Mouse (Mus musculus) G1E (cell line): Measurements from ENCODE around the gene Adamts2. TPM values are rescaled to one million over a fixed set of nuclear protein-coding genes. Genes with fewer than 3 reads are reported as not detected.

Experiments used
- ATAC-seq: 2 replicates; pipeline ENCODE4 v1.8.0; 2016; ENCODE audit warnings: mild to moderate bottlenecking; ENCODE audit not compliant: insufficient number of reproducible peaks, poor library complexity, low FRiP score, severe bottlenecking; ENCODE audit errors: extremely low read depth
- DNase-seq: peaks from one replicate; pipeline ENCODE4 v3.0.0; 2012; ENCODE audit warnings: low spot score
- H3K27me3 ChIP-seq: 2 replicates; pipeline ENCODE4 v1.6.1; 2012; ENCODE audit warnings: mild to moderate bottlenecking, low read length, inconsistent platforms; ENCODE audit not compliant: insufficient read depth
- H3K36me3 ChIP-seq: replicated peaks from 2 replicates; pipeline ENCODE3; 2012; ENCODE audit warnings: mild to moderate bottlenecking, inconsistent platforms
- H3K4me1 ChIP-seq: 2 replicates; pipeline ENCODE4 v1.6.1; 2012; ENCODE audit warnings: low read depth, low read length, inconsistent platforms, mixed read lengths; ENCODE audit not compliant: insufficient read depth
- H3K4me3 ChIP-seq: 2 replicates; pipeline ENCODE4 v1.5.1; 2012; ENCODE audit warnings: low read depth, mild to moderate bottlenecking, inconsistent platforms, low read length, moderate library complexity, mixed read lengths
- H3K9me3 ChIP-seq: replicated peaks from 2 replicates; pipeline ENCODE4 v1.6.1; 2012; ENCODE audit warnings: inconsistent platforms
- CTCF ChIP-seq: IDR thresholded peaks from 2 replicates; pipeline ENCODE4 v1.5.1; 2012; ENCODE audit warnings: low read depth, low read length, inconsistent platforms, mixed read lengths
- GATA1 ChIP-seq: IDR thresholded peaks from 2 replicates; pipeline ENCODE4 v1.6.1; 2012; ENCODE audit warnings: borderline replicate concordance, low read length, inconsistent platforms, mixed read lengths
- GATA2 ChIP-seq: IDR thresholded peaks from 2 replicates; pipeline ENCODE4 v1.6.1; 2012; ENCODE audit warnings: low read depth, low read length, inconsistent platforms, borderline replicate concordance
- POLR2AphosphoS5 ChIP-seq: IDR thresholded peaks from 2 replicates; pipeline ENCODE4 v1.6.1; 2012; ENCODE audit warnings: low read depth, low read length, inconsistent platforms; ENCODE audit not compliant: insufficient replicate concordance
- TAL1 ChIP-seq: conservative IDR thresholded peaks from 2 replicates; pipeline ENCODE4 v1.6.1; 2012; ENCODE audit warnings: low read depth, low read length, inconsistent platforms, mixed read lengths
- polyA plus RNA-seq: library from polyadenylated mRNA; stranded (reverse); fragments of >175 nt; gene quantifications from 2 replicates; pipeline ENCODE4 v1.2.3, GENCODE M21; 2012
- total RNA-seq, 2 experiments: library from RNA; stranded (forward) in 1 of 2; stranded (reverse) in 1 of 2; fragments of 200-1000 nt in 1 of 2; fragments of >200 nt in 1 of 2; fragmentation: Nextera tagmentation in 1 of 2; gene quantifications; 2 replicates each; pipeline ENCODE4 v1.2.3; 2014 to 2017

The Adamts2 gene
- total and polyA plus RNA-seq, 3 experiments = 0.05 TPM; not detected in 2

DNA sequence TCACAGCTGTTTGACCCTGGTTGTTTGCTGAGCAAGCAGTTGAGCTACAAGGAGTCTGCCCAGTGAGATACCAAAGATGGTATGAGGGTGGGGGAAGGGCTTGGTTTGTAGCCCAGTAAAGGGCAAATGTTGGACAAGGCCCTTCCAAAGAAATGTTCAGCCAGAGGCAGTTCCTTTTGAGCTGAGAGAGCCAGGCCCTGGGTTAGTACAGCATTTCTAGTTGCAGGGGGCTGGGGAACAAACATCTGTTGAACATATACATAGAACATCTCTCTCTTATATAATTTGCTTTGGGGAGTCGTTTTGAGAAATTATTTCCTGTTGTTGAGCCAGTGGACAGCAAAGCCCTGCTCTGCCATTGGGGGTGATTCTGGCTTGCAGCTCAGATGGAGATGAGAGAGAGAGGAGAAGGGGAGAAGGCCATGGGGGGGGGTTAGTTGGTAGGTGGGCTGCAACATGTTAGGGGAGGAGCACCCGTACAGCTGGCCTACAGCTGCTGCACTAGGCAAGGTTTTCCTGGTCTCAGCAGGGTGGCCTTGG, 33.2 kb downstream of the Adamts2 start:
- no peak for TF ChIP-seq GATA1
- TF ChIP-seq TAL1 = no peak
- no peak for TF ChIP-seq GATA2
- no peak for TF ChIP-seq CTCF
- no peak for TF ChIP-seq POLR2AphosphoS5
- Histone ChIP-seq H3K27me3 (no peaks in the 10 kb centered on the region; the same call in 1 of the 2 replicates), H3K36me3 (no peaks in the 10 kb centered on the region), H3K4me1 (no peaks in the 10 kb centered on the region), H3K4me3 (no peak overlapping the region), H3K9me3 (peaks cover 49% of the 10 kb centered on the region)
- DNase-seq (no peak), ATAC-seq (no peak)

DNA sequence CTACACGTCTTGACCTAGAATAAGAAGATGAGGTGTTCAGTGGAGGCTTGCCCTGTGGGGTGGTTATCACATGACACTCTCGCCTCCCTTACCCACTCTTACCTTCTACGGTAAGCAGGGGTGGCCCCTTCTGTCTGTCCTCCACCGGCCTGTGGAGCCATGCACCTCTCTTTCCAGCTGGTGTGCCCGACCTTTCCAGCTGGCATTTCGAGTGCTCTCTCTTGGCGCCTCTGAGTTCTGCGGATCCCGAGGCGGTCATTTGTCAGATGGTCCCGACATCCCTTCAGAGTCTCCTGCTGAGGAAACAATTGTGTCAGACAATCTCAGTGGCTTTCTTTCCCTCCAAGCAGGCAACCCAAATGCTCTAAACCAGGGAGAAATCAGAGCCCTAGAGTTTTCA, 35.1 kb downstream of the Adamts2 start:
- Histone ChIP-seq H3K9me3 (peaks cover 34% of the 10 kb centered on the region), H3K4me1 (no peaks in the 10 kb centered on the region), H3K4me3 (no peak overlapping the region), H3K36me3 (no peaks in the 10 kb centered on the region), H3K27me3 (no peaks in the 10 kb centered on the region; the same call in 1 of the 2 replicates)
- no peak for ATAC-seq
- DNase-seq = no peak
- no peak for TF ChIP-seq GATA1
- no peak for TF ChIP-seq TAL1
- no peak for TF ChIP-seq POLR2AphosphoS5
- TF ChIP-seq CTCF = no peak
- TF ChIP-seq GATA2 = no peak

GRCm38 (mm10) chr11:50638197-50638867, 36.4 kb downstream of the Adamts2 start:
- Histone ChIP-seq H3K27me3 (no peaks in the 10 kb centered on the region; the same call in 1 of the 2 replicates), H3K36me3 (no peaks in the 10 kb centered on the region), H3K4me3 (no peak overlapping the region), H3K4me1 (no peaks in the 10 kb centered on the region), H3K9me3 (peaks cover 24% of the 10 kb centered on the region)
- no peak for TF ChIP-seq GATA2
- no peak for TF ChIP-seq CTCF
- no peak for TF ChIP-seq GATA1
- no peak for TF ChIP-seq POLR2AphosphoS5
- TF ChIP-seq TAL1 = no peak
- no peak for ATAC-seq
- DNase-seq = no peak

GRCm38 (mm10) chr11:50638868-50639220, 37.0 kb downstream of the Adamts2 start:
- Histone ChIP-seq H3K4me3 (no peak overlapping the region), H3K9me3 (peaks cover 24% of the 10 kb centered on the region), H3K36me3 (no peaks in the 10 kb centered on the region), H3K27me3 (no peaks in the 10 kb centered on the region; the same call in 1 of the 2 replicates), H3K4me1 (no peaks in the 10 kb centered on the region)
- ATAC-seq (no peak), DNase-seq (no peak)
- no peak for TF ChIP-seq GATA1
- TF ChIP-seq GATA2 = no peak

DNA sequence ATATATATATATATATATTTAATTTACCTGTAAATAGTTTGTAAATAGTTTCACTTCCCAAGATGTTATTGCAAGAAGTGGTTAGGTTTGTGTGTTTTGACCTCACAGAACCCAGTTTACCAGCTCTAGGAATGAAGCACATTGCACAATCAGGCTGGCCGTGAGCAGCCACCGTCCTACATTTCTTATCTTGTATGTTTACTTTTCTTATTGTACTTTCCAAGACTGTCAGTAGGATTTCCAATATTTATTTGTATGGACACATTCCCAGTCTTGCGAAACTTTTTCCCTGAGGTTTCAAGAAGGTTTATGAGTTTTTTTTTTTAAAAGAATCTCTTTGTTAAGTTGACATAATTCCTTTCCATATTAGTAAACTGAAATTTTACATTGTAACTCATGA, 40.7 kb downstream of the Adamts2 start:
- peaks cover 23% of the 10 kb centered on the region for H3K9me3 ChIP-seq
- H3K27me3 ChIP-seq = no peaks in the 10 kb centered on the region; the same call in 1 of the 2 replicates
- ATAC-seq (no peak), DNase-seq (no peak)
- no peaks in the 10 kb centered on the region for H3K36me3 ChIP-seq
- TF ChIP-seq TAL1 = no peak
- TF ChIP-seq GATA1 = no peak
- no peak for TF ChIP-seq GATA2
- TF ChIP-seq POLR2AphosphoS5 = no peak
- TF ChIP-seq CTCF = no peak
- H3K4me3 ChIP-seq = no peak overlapping the region
- no peaks in the 10 kb centered on the region for H3K4me1 ChIP-seq

- ATAC-seq = no peak
- H3K27me3 ChIP-seq = no peaks in the 10 kb centered on the region
- TF ChIP-seq GATA2 (no peak), POLR2AphosphoS5 (no peak), TAL1 (no peak), CTCF (no peak), GATA1 (no peak)
Measured at GRCm38 (mm10) chr11:50646148-50646547, 44.3 kb downstream of the Adamts2 start.

More at GRCm38 (mm10) chr11:50646148-50646547, 44.3 kb downstream of the Adamts2 start:
- no peaks in the 10 kb centered on the region for H3K4me1 ChIP-seq
- peaks cover 18% of the 10 kb centered on the region for H3K9me3 ChIP-seq
- H3K36me3 ChIP-seq = no peaks in the 10 kb centered on the region
- no peak overlapping the region for H3K4me3 ChIP-seq
- DNase-seq = no peak
